Mouse (Mus musculus) hindbrain, embryonic 16.5 days (tissue): ENCODE data around the gene Etnk1. TPM values are rescaled to one million over a fixed set of nuclear protein-coding genes. Genes with fewer than 3 reads are reported as not detected.

ENCODE experiments used
- ATAC-seq: fragments of 200-750 bp; cut with Nextera tagmentation; 2 replicates; pipeline ENCODE4 v1.8.0; 2017; ENCODE audit warnings: moderate TSS enrichment, moderate library complexity
- H3K27ac ChIP-seq: fragments of 300-500 bp; sonication (generic); 2 replicates; pipeline ENCODE4 v1.5.1; 2014; ENCODE audit warnings: low read depth, mild to moderate bottlenecking, control low read depth, low read length, moderate library complexity
- H3K27me3 ChIP-seq: fragments of 300-500 bp; sonication (generic); replicated peaks from 2 replicates; pipeline ENCODE4 v1.6.1; 2014; ENCODE audit warnings: low read length; ENCODE audit not compliant: control insufficient read depth, insufficient read depth
- H3K36me3 ChIP-seq: fragments of 300-500 bp; sonication (generic); 2 replicates; pipeline ENCODE4 v1.6.1; 2014; ENCODE audit warnings: mild to moderate bottlenecking, low read length, moderate library complexity, mixed read lengths; ENCODE audit not compliant: control insufficient read depth, insufficient read depth
- H3K4me1 ChIP-seq: fragments of 300-500 bp; sonication (generic); 2 replicates; pipeline ENCODE4 v1.6.1; 2014; ENCODE audit warnings: low read depth, low read length; ENCODE audit not compliant: control insufficient read depth, insufficient read depth
- H3K4me2 ChIP-seq: fragments of 300-500 bp; sonication (generic); 2 replicates; pipeline ENCODE4 v1.6.1; 2014; ENCODE audit warnings: mild to moderate bottlenecking, low read length, control low read depth, moderate library complexity
- H3K4me3 ChIP-seq: fragments of 300-500 bp; sonication (generic); 2 replicates; pipeline ENCODE4 v1.5.1; 2014; ENCODE audit warnings: mild to moderate bottlenecking, low read length, control low read depth, moderate library complexity
- H3K9ac ChIP-seq: fragments of 300-500 bp; sonication (generic); 2 replicates; pipeline ENCODE4 v1.6.1; 2014; ENCODE audit warnings: low read depth, mild to moderate bottlenecking, control low read depth, low read length, moderate library complexity
- H3K9me3 ChIP-seq: fragments of 300-500 bp; sonication (generic); 2 replicates; pipeline ENCODE4 v1.6.1; 2014; ENCODE audit warnings: mild to moderate bottlenecking, low read length, moderate library complexity; ENCODE audit not compliant: control insufficient read depth
- WGBS: fragments of 180-500 bp; shearing (Covaris S2); extraction: QIAGEN DNeasy Blood & Tissue Kit; methylation state at CpG from one replicate; pipeline ENCODE4 v1.1.7; 2014; 5-methylcytosine and 5-hydroxymethylcytosine counted together
- polyA plus RNA-seq: library from polyadenylated mRNA; unstranded; fragments of >200 nt; fragmentation: Nextera tagmentation; extraction: Ambion mirVana; gene quantifications from 2 replicates; pipeline ENCODE4 v1.2.1, GENCODE M21; 2015

Gene Etnk1
- polyA plus RNA-seq, 1 experiment from 2014 or later, result 40.5 TPM

GRCm38 (mm10) chr6:143174226-143174625 is 7.2 kb downstream of the Etnk1 start:
- H3K27ac ChIP-seq, result no peak overlapping the region
- H3K4me1 ChIP-seq, result peaks cover 10% of the 10 kb centered on the region
- H3K4me3 ChIP-seq, result no peak overlapping the region
- WGBS, result 93% methylated on average over 4 of the region's 4 CpGs
- no peak overlapping the region for H3K4me2 ChIP-seq
- no peak for ATAC-seq
- no peak overlapping the region for H3K9ac ChIP-seq
- H3K9me3 ChIP-seq, result no peaks in the 10 kb centered on the region
- H3K27me3 ChIP-seq, result no peaks in the 10 kb centered on the region
- peaks cover 6% of the 10 kb centered on the region; the same call in 1 of the 2 replicates for H3K36me3 ChIP-seq

DNA sequence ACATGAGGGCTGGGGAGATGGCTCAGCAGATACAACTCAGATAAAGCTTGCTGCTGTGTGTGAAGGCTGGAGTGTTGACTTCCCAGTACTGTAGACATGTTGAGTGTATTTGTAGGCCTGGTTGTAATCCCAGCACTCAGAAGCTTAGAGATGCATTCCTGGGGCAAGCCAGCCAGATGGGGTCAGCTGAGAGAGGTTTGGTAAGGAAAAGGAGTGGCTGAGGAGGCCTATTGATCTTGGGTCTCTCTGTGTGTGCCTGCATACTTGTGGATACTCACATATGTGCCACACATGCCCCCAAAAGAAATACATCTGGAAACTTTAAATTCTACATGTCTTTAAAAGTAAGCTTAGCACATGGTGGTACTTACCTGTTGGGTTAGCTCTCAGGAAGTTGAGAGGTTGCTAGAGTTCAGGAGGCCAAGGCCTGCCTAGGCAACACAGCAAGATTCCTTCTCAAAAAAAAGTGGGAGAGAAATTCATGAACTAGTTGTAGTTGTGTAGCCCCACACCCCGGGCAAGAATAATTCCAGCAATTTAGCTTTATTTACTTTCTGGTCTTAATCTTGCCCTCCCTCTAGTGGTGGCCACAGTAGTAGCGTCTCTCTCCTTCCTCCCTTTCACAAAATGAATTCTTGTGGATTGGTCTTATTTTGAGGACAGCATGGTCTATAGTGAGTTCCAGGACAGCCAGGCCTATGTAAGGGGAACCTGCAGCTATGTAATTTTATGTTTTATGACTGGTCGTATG is 8.1 kb downstream of the Etnk1 start:
- Histone ChIP-seq H3K4me2 (no peak overlapping the region), H3K4me3 (no peak overlapping the region), H3K36me3 (peaks cover 6% of the 10 kb centered on the region; the same call in 1 of the 2 replicates), H3K27ac (no peak overlapping the region), H3K4me1 (peaks cover 6% of the 10 kb centered on the region), H3K9me3 (no peaks in the 10 kb centered on the region), H3K9ac (no peak overlapping the region), H3K27me3 (no peaks in the 10 kb centered on the region)
- ATAC-seq, result peak; percentile 43; the same call in 1 of the 2 replicates
- 41% methylated on average over 3 of the region's 3 CpGs for WGBS

DNA sequence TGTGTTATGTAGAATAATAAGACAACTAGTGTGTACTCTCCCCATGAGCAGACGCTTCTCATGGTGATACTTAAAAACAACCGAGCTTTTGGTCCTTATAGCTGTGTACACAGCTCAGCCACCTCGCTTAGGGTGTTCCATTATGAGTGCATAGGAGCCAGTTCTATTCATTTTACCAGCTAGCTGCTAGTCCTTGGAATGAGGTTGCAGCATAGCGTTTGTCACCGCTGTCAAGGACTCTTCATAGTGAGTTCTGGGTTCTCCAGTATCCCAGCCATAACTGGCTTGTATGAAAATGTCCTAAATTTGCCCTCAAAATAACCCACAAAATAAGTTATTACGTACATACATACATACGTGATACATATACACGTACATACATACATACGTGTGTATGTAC is 9.1 kb downstream of the Etnk1 start:
- H3K36me3 ChIP-seq, result peaks cover 9% of the 10 kb centered on the region; the same call in 1 of the 2 replicates
- no peak overlapping the region for H3K4me2 ChIP-seq
- H3K27ac ChIP-seq, result no peak overlapping the region
- peaks cover 4% of the 10 kb centered on the region for H3K4me1 ChIP-seq
- no peaks in the 10 kb centered on the region for H3K9me3 ChIP-seq
- H3K27me3 ChIP-seq, result no peaks in the 10 kb centered on the region
- WGBS, result 94% methylated on average over 9 of the region's 9 CpGs
- H3K4me3 ChIP-seq, result no peak overlapping the region
- ATAC-seq, result no peak
- H3K9ac ChIP-seq, result no peak overlapping the region

GRCm38 (mm10) chr6:143176591-143176990 is 9.6 kb downstream of the Etnk1 start:
- no peak overlapping the region for H3K4me2 ChIP-seq
- no peaks in the 10 kb centered on the region for H3K9me3 ChIP-seq
- no peaks in the 10 kb centered on the region for H3K27me3 ChIP-seq
- no peak overlapping the region for H3K27ac ChIP-seq
- H3K9ac ChIP-seq, result no peak overlapping the region
- no peaks in the 10 kb centered on the region for H3K4me1 ChIP-seq
- 86% methylated on average over 9 of the region's 9 CpGs for WGBS
- peaks cover 9% of the 10 kb centered on the region; the same call in 1 of the 2 replicates for H3K36me3 ChIP-seq
- no peak overlapping the region for H3K4me3 ChIP-seq
- ATAC-seq, result no peak

- WGBS, result 91% methylated on average over 4 of the region's 4 CpGs
- Histone ChIP-seq H3K9ac (no peak overlapping the region), H3K9me3 (no peaks in the 10 kb centered on the region), H3K4me3 (no peak overlapping the region), H3K4me1 (no peaks in the 10 kb centered on the region), H3K27ac (no peak overlapping the region), H3K36me3 (peaks cover 13% of the 10 kb centered on the region; the same call in 1 of the 2 replicates), H3K4me2 (no peak overlapping the region), H3K27me3 (no peaks in the 10 kb centered on the region)
- ATAC-seq, result no peak
Observed at GRCm38 (mm10) chr6:143179181-143179580, 12.2 kb downstream of the Etnk1 start.

DNA sequence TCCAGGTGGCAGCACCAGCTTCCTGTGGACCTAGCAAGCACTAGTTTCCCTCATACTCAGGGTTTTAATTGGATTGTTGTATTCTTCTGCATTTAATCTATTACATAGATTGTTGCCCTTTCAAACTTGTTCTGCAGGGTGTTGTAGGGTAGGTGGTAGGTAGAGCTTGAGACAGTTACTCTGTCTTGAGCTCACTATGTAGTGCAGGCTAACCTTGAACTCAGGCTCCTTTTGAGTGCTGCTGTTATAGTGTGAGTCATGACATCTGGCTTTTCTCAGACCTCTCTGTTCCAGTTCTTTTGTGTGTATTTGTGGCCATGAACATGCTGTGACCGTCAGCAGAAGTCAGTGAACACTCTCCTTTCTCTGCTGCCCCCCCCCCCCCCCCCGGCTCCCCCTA is 12.7 kb downstream of the Etnk1 start:
- H3K27ac ChIP-seq, result no peak overlapping the region
- H3K36me3 ChIP-seq, result peaks cover 13% of the 10 kb centered on the region
- H3K4me1 ChIP-seq, result no peaks in the 10 kb centered on the region
- H3K4me2 ChIP-seq, result no peak overlapping the region
- H3K27me3 ChIP-seq, result no peaks in the 10 kb centered on the region
- no peaks in the 10 kb centered on the region for H3K9me3 ChIP-seq
- H3K9ac ChIP-seq, result no peak overlapping the region
- no peak overlapping the region for H3K4me3 ChIP-seq
- ATAC-seq, result no peak
- WGBS, result 84% methylated on average over 2 of the region's 2 CpGs

GRCm38 (mm10) chr6:143180511-143180910 is 13.5 kb downstream of the Etnk1 start:
- no peak for ATAC-seq
- Histone ChIP-seq H3K9ac (no peak overlapping the region), H3K9me3 (no peaks in the 10 kb centered on the region), H3K27ac (no peak overlapping the region), H3K27me3 (no peaks in the 10 kb centered on the region), H3K4me2 (no peak overlapping the region), H3K4me1 (no peaks in the 10 kb centered on the region), H3K36me3 (peaks cover 13% of the 10 kb centered on the region), H3K4me3 (no peak overlapping the region)
- 94% methylated on average over 14 of the region's 14 CpGs for WGBS

DNA sequence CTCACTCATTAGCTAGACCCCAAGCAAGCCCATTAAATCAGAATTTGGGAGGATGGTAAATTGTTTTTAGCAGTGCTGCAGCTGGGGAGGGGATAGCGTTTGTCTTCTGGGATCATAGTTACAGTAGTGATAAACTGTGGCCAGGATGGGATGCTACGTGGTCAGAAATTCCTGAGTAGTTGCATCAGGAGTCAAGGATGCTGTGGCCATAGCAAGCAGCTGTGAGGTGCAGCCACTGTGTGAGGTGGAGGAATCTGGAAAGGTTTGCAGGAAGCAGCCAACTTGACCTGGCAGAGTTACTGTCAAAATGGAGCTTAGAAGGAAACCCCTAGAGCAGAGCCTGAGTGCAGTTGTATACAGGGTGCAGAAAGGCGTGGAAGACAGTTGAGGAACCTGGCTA is 17.1 kb downstream of the Etnk1 start:
- H3K27me3 ChIP-seq, result no peaks in the 10 kb centered on the region
- H3K4me3 ChIP-seq, result no peak overlapping the region
- no peak overlapping the region for H3K27ac ChIP-seq
- H3K4me1 ChIP-seq, result no peaks in the 10 kb centered on the region
- no peak for ATAC-seq
- no peak overlapping the region for H3K4me2 ChIP-seq
- no peaks in the 10 kb centered on the region for H3K9me3 ChIP-seq
- peaks cover 13% of the 10 kb centered on the region for H3K36me3 ChIP-seq
- H3K9ac ChIP-seq, result no peak overlapping the region
- WGBS, result 90% methylated on average over 3 of the region's 3 CpGs

DNA sequence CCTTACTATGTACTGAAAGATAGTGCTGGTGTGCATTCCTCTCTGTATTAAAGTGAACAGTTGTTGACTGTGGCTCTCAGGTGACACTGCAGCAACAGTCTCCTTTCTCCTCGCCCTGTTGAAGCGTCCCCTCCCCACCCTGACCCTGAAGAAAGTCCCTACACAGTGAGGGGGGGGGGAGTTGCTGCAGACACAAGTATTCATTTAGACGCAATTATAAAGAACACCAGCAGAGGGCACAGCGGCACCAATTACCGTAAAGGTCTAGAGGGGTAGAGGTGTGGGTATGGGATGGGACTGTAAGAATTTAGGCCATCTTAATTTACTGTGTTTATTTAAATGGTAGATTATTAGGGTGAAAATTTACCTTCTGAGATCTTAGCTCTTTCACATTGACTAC is 17.7 kb downstream of the Etnk1 start:
- 69% methylated on average over 5 of the region's 5 CpGs for WGBS
- Histone ChIP-seq H3K36me3 (peaks cover 13% of the 10 kb centered on the region), H3K4me2 (no peak overlapping the region), H3K27me3 (no peaks in the 10 kb centered on the region), H3K9me3 (no peaks in the 10 kb centered on the region), H3K4me3 (no peak overlapping the region), H3K9ac (no peak overlapping the region), H3K4me1 (no peaks in the 10 kb centered on the region), H3K27ac (no peak overlapping the region)
- ATAC-seq, result 0 out of 2 replicates have a peak, but pooled peaks have one; percentile 34
